Mouse (Mus musculus) heart, adult 8-10 months (tissue): ENCODE results near the gene Gm7361. TPM values are rescaled to one million over a fixed set of nuclear protein-coding genes. Genes with fewer than 3 reads are reported as not detected.
"Not testable (repeated sequence)": the region's sequence is repeated elsewhere in the genome, so short reads cannot be mapped to it uniquely, and the experiment has no call there.

Experiments
- DNase-seq: peaks from one replicate; pipeline ENCODE4 v3.0.0; 2022; ENCODE audit warnings: low spot score
- total RNA-seq, 4 experiments: library from RNA; stranded (reverse); gene quantifications; 2 replicates each; pipeline ENCODE4 v1.2.4; 2022

Gm7361 gene
- not detected for total RNA-seq

DNA sequence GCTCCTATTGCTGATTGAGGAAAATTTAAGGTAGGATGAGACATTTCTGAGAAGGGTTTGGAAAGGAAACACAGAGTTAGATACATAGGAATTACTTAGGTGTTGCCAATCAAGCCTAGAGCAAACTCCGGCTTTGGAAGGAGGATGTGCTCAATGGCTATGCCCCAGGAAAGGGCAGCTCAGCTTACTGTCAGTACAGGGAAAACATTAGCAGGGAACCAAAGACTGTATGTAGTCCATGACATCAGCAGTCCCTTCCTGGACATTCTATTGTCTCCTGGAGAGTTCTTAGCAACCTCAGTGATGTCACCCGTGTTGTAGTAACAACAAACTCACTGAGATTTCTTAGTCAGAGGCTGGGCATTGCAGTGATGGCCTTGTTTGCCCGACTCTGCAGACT lies at the start of gene Gm7361:
Gm7361 (plus strand) TSS at position 301 of the 400 bp plus-strand sequence.
- DNase-seq = not testable (repeated sequence)

- no peak for DNase-seq
Measured at GRCm38 (mm10) chr5:26211030-26211429, 46.5 kb upstream of the Gm7361 start.

- no peak for DNase-seq
Measured at GRCm38 (mm10) chr5:26222076-26222475, 35.4 kb upstream of the Gm7361 start.

- not testable (repeated sequence) for DNase-seq
Measured at GRCm38 (mm10) chr5:26266656-26267055, 9.2 kb downstream of the Gm7361 start.

DNA sequence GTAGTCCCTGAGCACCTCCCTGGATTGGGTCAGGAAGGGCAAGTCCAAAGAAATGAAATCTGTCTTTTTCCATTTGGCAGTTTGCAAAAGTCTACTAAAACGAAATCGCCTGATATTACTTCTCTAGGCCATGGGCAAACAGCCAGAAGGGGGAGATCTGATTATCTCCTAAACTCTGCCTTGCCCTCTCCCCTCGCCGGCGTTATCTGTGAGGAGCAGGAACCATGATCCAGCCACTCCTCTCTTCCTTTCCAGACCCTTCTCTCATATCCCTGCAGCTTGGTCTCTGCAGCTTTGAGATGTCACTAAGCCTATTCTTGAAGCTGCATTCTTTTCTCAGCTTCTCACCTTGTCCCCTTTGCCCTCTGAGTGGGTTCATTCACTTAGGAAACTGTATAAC lies 22.9 kb downstream of the Gm7361 start:
- DNase-seq = no peak

GRCm38 (mm10) chr5:26281717-26282116 lies 24.2 kb downstream of the Gm7361 start:
- no peak for DNase-seq

GRCm38 (mm10) chr5:26282282-26282681 lies 24.8 kb downstream of the Gm7361 start:
- no peak for DNase-seq

- no peak for DNase-seq
Measured at GRCm38 (mm10) chr5:26283399-26283798, 25.9 kb downstream of the Gm7361 start.

DNA sequence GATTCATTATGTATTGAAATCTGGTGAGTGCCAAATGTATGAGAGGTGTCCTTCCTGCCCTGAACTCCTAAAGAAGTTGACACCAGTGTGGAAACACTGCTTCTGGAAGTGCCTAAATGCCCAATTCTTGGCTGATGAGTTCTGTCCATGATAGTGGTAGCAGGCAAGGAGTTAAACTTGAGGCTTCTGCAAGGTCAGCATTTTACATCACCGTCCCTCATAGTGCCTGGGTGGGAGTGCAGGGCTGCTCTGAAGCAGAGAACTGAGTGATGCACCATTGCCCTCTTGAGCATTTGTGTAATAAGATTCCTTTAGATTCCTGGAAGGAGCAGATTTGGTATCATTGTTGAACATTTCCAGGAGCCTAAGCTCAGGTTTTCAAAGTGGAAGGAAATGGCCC lies 34.1 kb downstream of the Gm7361 start:
- no peak for DNase-seq

- DNase-seq = no peak
Measured at GRCm38 (mm10) chr5:26293258-26293657, 35.8 kb downstream of the Gm7361 start.

Other genes with a start within 250 kb of the Gm7361 start
- gene Gm5862, start 234.8 kb upstream of the Gm7361 start, total RNA-seq = not detected
- not detected for gene Speer4a, start 218.1 kb upstream of the Gm7361 start, total RNA-seq
- not detected for gene Gm7347, start 199.1 kb upstream of the Gm7361 start, total RNA-seq
- gene Gm10471, start 168.4 kb upstream of the Gm7361 start, total RNA-seq = not detected
- not detected for gene 5031410I06Rik, start 152.3 kb upstream of the Gm7361 start, total RNA-seq
- under 1 TPM in 2 of 4 experiments, not detected in 2; 0.09 to 0.11 TPM for gene Gm10220, start 136.3 kb upstream of the Gm7361 start, total RNA-seq